Mouse (Mus musculus): ENCODE results near the gene Rnf220.

DNA sequence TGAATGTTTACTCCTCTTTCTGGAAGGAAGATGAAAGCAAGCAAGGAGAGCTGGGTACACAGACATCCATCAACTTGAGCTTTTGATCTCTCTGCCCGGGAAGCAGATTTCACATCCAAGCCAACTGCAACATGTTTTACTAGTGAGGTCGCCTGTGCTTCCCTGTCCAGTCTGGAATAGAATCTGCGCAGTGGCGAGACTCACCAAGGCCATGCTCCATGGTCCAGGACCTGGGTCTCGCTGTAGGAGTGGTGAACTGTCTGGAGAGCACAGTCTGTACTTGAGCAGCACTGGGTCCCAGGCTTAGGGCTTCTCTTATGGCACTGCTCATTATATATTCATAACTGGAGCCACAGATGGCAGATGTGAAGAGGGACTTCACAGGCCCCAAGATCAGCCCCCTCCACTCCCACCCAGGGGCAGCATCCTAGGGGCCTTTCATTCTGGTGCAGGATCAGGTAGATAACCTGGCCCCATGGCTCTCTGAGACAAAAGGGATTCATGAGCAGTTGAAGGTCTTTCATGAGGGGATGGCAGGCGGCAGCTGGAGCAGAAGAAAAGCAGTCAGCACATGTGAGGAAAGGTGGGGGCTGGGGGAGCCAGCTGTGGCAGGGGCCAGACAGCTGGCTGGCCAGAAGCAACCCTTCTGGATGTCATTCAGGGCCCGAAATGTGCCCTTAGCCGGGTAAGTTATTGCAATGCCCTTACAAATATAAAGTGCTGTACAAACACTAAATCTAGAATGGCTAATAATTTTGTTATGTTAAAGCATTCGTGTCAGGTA, 30.5 kb upstream of the Rnf220 start:
- no peak for TF ChIP-seq CTCF (IDR thresholded peaks at IDR 0.05; ENCODE audit: borderline replicate concordance, insufficient read depth, low read length)
- no peak for TF ChIP-seq POLR2A (IDR thresholded peaks at IDR 0.05; ENCODE audit: low read depth, low read length)

Data from embryonic fibroblast, embryonic 13.5 days (primary cell).